Mouse (Mus musculus) kidney, postnatal 25 days (tissue): ENCODE results near the gene Ccndbp1.
A peak's percentile ranks its signal among the peaks of the same experiment; 100 is the strongest.
"Not testable (repeated sequence)": the region's sequence is repeated elsewhere in the genome, so short reads cannot be mapped to it uniquely, and the experiment has no call there.

Experiments
- DNase-seq, 2 experiments: peaks; one replicate each; pipeline ENCODE4 v3.0.0; 2021; ENCODE audit warnings: mixed read lengths in 2 of 2

The Ccndbp1 gene

GRCm38 (mm10) chr2:121004018-121004811 lies 4.0 kb upstream of the Ccndbp1 start:
- no peak for DNase-seq

- DNase-seq: peak in 1 of 2 experiments; percentile 25
These were observed 1.2 kb upstream of the Ccndbp1 start for GRCm38 (mm10) chr2:121006986-121007385.

GRCm38 (mm10) chr2:121008664-121009007 lies 433 bp downstream of the Ccndbp1 start:
- DNase-seq: no peak

GRCm38 (mm10) chr2:121009071-121009677 lies 971 bp downstream of the Ccndbp1 start:
- DNase-seq: no peak

- no peak for DNase-seq
These were observed 4.5 kb downstream of the Ccndbp1 start for GRCm38 (mm10) chr2:121012676-121013075.

- no peak for DNase-seq
These were observed 7.3 kb downstream of the Ccndbp1 start for GRCm38 (mm10) chr2:121015507-121015906.

- DNase-seq: peak; percentile 73 to 75
These were observed 8.0 kb downstream of the Ccndbp1 start for GRCm38 (mm10) chr2:121016226-121016625.

- DNase-seq: no peak
These were observed 8.9 kb downstream of the Ccndbp1 start for GRCm38 (mm10) chr2:121017151-121017550.

- peak; percentile 30 to 45 for DNase-seq
These were observed 14.7 kb downstream of the Ccndbp1 start for GRCm38 (mm10) chr2:121022918-121023317.

GRCm38 (mm10) chr2:121036733-121037341 lies 28.6 kb downstream of the Ccndbp1 start, which contains the start of gene Epb42:
TSS of gene Epb42 (minus strand) at chr2:121037072.
- DNase-seq: no peak

- not testable (repeated sequence) for DNase-seq
These were observed 30.6 kb downstream of the Ccndbp1 start for GRCm38 (mm10) chr2:121038851-121039250.

- DNase-seq: no peak
These were observed 31.2 kb downstream of the Ccndbp1 start for GRCm38 (mm10) chr2:121039382-121039781.

- peak; percentile 47 to 63 for DNase-seq
These were observed 32.9 kb downstream of the Ccndbp1 start for GRCm38 (mm10) chr2:121041098-121041497.

- no peak for DNase-seq
These were observed 37.5 kb downstream of the Ccndbp1 start for GRCm38 (mm10) chr2:121045653-121046052.

- DNase-seq: no peak
These were observed 44.0 kb downstream of the Ccndbp1 start for GRCm38 (mm10) chr2:121052176-121052575.

GRCm38 (mm10) chr2:121054060-121054459 lies 45.9 kb downstream of the Ccndbp1 start:
- DNase-seq: no peak

GRCm38 (mm10) chr2:121055915-121056314 lies 47.7 kb downstream of the Ccndbp1 start:
- no peak for DNase-seq

- no peak for DNase-seq
These were observed 49.8 kb downstream of the Ccndbp1 start for GRCm38 (mm10) chr2:121057997-121058396.

- no peak for DNase-seq
These were observed 53.1 kb downstream of the Ccndbp1 start for GRCm38 (mm10) chr2:121061315-121061714.
